Mouse (Mus musculus): ENCODE data around the gene Ska3. TPM values are rescaled to one million over a fixed set of nuclear protein-coding genes. Genes with fewer than 3 reads are reported as not detected.

Ska3 gene
- polyA plus RNA-seq, 1 experiment from 2014 or later: 36.3 TPM

- Histone ChIP-seq H3K4me1 (no peaks in the 10 kb centered on the region), H3K4me2 (replicated peaks) (no peak overlapping the region), H3K9me3 (no peaks in the 10 kb centered on the region), H3K36me3 (peaks cover 34% of the 10 kb centered on the region), H3K9ac (replicated peaks) (no peak overlapping the region), H3K4me3 (no peak overlapping the region), H3K27me3 (no peaks in the 10 kb centered on the region), H3K27ac (replicated peaks) (no peak overlapping the region)
- no peak for ATAC-seq (ENCODE audit: low FRiP score, low read depth)
- 93% methylated on average over 3 of the region's 3 CpGs for WGBS
Measured at GRCm38 (mm10) chr14:57844535-57844934, 18.6 kb upstream of the Ska3 start.

GRCm38 (mm10) chr14:57835157-57835556 is 9.2 kb upstream of the Ska3 start:
- H3K4me1 ChIP-seq: no peaks in the 10 kb centered on the region
- H3K9me3 ChIP-seq: no peaks in the 10 kb centered on the region
- H3K4me3 ChIP-seq: no peak overlapping the region
- no peaks in the 10 kb centered on the region for H3K27me3 ChIP-seq
- H3K36me3 ChIP-seq: peaks cover 46% of the 10 kb centered on the region
- WGBS: 94% methylated on average over 10 of the region's 10 CpGs
- H3K9ac ChIP-seq (replicated peaks): no peak overlapping the region
- no peak overlapping the region for H3K4me2 ChIP-seq (replicated peaks)
- no peak overlapping the region for H3K27ac ChIP-seq (replicated peaks)
- ATAC-seq (ENCODE audit: low FRiP score, low read depth): no peak

- no peak for ATAC-seq (ENCODE audit: low FRiP score, low read depth)
- H3K4me2 ChIP-seq (replicated peaks): no peak overlapping the region
- no peak overlapping the region for H3K27ac ChIP-seq (replicated peaks)
- 97% methylated on average over 2 of the region's 2 CpGs for WGBS
- no peaks in the 10 kb centered on the region for H3K27me3 ChIP-seq
- no peak overlapping the region for H3K9ac ChIP-seq (replicated peaks)
- no peaks in the 10 kb centered on the region for H3K9me3 ChIP-seq
- peaks cover 35% of the 10 kb centered on the region for H3K36me3 ChIP-seq
- H3K4me1 ChIP-seq: no peaks in the 10 kb centered on the region
- H3K4me3 ChIP-seq: no peak overlapping the region
Measured at GRCm38 (mm10) chr14:57833526-57833925, 7.5 kb upstream of the Ska3 start.

- Histone ChIP-seq H3K9me3 (no peaks in the 10 kb centered on the region), H3K4me2 (replicated peaks) (peak overlapping the region; percentile 70), H3K27ac (replicated peaks) (no peak overlapping the region), H3K36me3 (peaks cover 10% of the 10 kb centered on the region; the same call in 1 of the 2 replicates), H3K4me3 (peak overlapping the region; percentile 83), H3K4me1 (peaks cover 16% of the 10 kb centered on the region), H3K9ac (replicated peaks) (peak overlapping the region; percentile 86), H3K27me3 (no peaks in the 10 kb centered on the region)
- WGBS: 73% methylated on average over 1 of the region's 1 CpGs
- no peak for ATAC-seq (ENCODE audit: low FRiP score, low read depth)
Measured at GRCm38 (mm10) chr14:57827284-57827683, 1.3 kb upstream of the Ska3 start.

GRCm38 (mm10) chr14:57820839-57821238 is 5.1 kb downstream of the Ska3 start:
- Histone ChIP-seq H3K36me3 (peaks cover 57% of the 10 kb centered on the region), H3K4me1 (peaks cover 5% of the 10 kb centered on the region; the same call in 1 of the 2 replicates), H3K4me2 (replicated peaks) (no peak overlapping the region), H3K4me3 (no peak overlapping the region), H3K9ac (replicated peaks) (no peak overlapping the region), H3K27ac (replicated peaks) (no peak overlapping the region), H3K27me3 (no peaks in the 10 kb centered on the region), H3K9me3 (no peaks in the 10 kb centered on the region)
- 89% methylated on average over 4 of the region's 4 CpGs for WGBS
- ATAC-seq (ENCODE audit: low FRiP score, low read depth): no peak

GRCm38 (mm10) chr14:57811844-57812243 is 14.1 kb downstream of the Ska3 start:
- 97% methylated on average over 5 of the region's 5 CpGs for WGBS
- Histone ChIP-seq H3K9ac (replicated peaks) (no peak overlapping the region), H3K4me2 (replicated peaks) (no peak overlapping the region), H3K36me3 (peaks cover 74% of the 10 kb centered on the region), H3K4me1 (no peaks in the 10 kb centered on the region), H3K27me3 (no peaks in the 10 kb centered on the region), H3K9me3 (no peaks in the 10 kb centered on the region), H3K27ac (replicated peaks) (no peak overlapping the region), H3K4me3 (no peak overlapping the region)
- ATAC-seq (ENCODE audit: low FRiP score, low read depth): no peak

- WGBS: 95% methylated on average over 2 of the region's 2 CpGs
- peaks cover 76% of the 10 kb centered on the region for H3K36me3 ChIP-seq
Measured at GRCm38 (mm10) chr14:57810886-57811285, 15.1 kb downstream of the Ska3 start.

GRCm38 (mm10) chr14:57808558-57808957 is 17.4 kb downstream of the Ska3 start:
- ATAC-seq (ENCODE audit: low FRiP score, low read depth): no peak
- WGBS: 72% methylated on average over 5 of the region's 5 CpGs

More at GRCm38 (mm10) chr14:57810886-57811285, 15.1 kb downstream of the Ska3 start:
- ATAC-seq (ENCODE audit: low FRiP score, low read depth): no peak
- H3K27ac ChIP-seq (replicated peaks): no peak overlapping the region
- no peaks in the 10 kb centered on the region for H3K27me3 ChIP-seq
- no peak overlapping the region for H3K4me2 ChIP-seq (replicated peaks)
- no peak overlapping the region for H3K4me3 ChIP-seq
- H3K9me3 ChIP-seq: no peaks in the 10 kb centered on the region
- no peaks in the 10 kb centered on the region for H3K4me1 ChIP-seq
- no peak overlapping the region for H3K9ac ChIP-seq (replicated peaks)

GRCm38 (mm10) chr14:57803731-57804130 is 22.3 kb downstream of the Ska3 start:
- Histone ChIP-seq H3K4me2 (replicated peaks) (no peak overlapping the region), H3K36me3 (peaks cover 64% of the 10 kb centered on the region), H3K27ac (replicated peaks) (no peak overlapping the region), H3K9me3 (no peaks in the 10 kb centered on the region), H3K4me3 (no peak overlapping the region), H3K27me3 (no peaks in the 10 kb centered on the region), H3K4me1 (peaks cover 21% of the 10 kb centered on the region), H3K9ac (replicated peaks) (no peak overlapping the region)
- 89% methylated on average over 4 of the region's 4 CpGs for WGBS
- ATAC-seq (ENCODE audit: low FRiP score, low read depth): no peak

More at GRCm38 (mm10) chr14:57808558-57808957, 17.4 kb downstream of the Ska3 start:
- Histone ChIP-seq H3K4me1 (no peaks in the 10 kb centered on the region), H3K4me2 (replicated peaks) (no peak overlapping the region), H3K27ac (replicated peaks) (no peak overlapping the region), H3K36me3 (peaks cover 84% of the 10 kb centered on the region), H3K4me3 (no peak overlapping the region), H3K27me3 (no peaks in the 10 kb centered on the region), H3K9ac (replicated peaks) (no peak overlapping the region), H3K9me3 (no peaks in the 10 kb centered on the region)

GRCm38 (mm10) chr14:57797991-57798931 is 27.7 kb downstream of the Ska3 start, which contains the start of gene Sap18:
Sap18 (plus strand) TSS chr14:57798180.
- peaks cover 14% of the 10 kb centered on the region; the same call in 1 of the 2 replicates for H3K36me3 ChIP-seq
- peak within 1 kb of the TSS; percentile 89 for H3K9ac ChIP-seq (replicated peaks)
- no peaks in the 10 kb centered on the region for H3K9me3 ChIP-seq
- peak within 1 kb of the TSS; percentile 93 for H3K4me3 ChIP-seq
- no peaks in the 10 kb centered on the region for H3K27me3 ChIP-seq
- H3K4me1 ChIP-seq: peaks cover 21% of the 10 kb centered on the region
- ATAC-seq (ENCODE audit: low FRiP score, low read depth): peak; percentile 94
- H3K27ac ChIP-seq (replicated peaks): peak within 1 kb of the TSS; percentile 82
- under 1% methylated on average over 95 of the region's 99 CpGs for WGBS
- peak within 1 kb of the TSS; percentile 85 for H3K4me2 ChIP-seq (replicated peaks)

GRCm38 (mm10) chr14:57797551-57797950 is 28.4 kb downstream of the Ska3 start:
- 12% methylated on average over 7 of the region's 7 CpGs for WGBS
- Histone ChIP-seq H3K4me3 (peak overlapping the region; percentile 93), H3K27ac (replicated peaks) (peak overlapping the region; percentile 60; the same call in 1 of the 2 replicates), H3K27me3 (no peaks in the 10 kb centered on the region), H3K9ac (replicated peaks) (peak overlapping the region; percentile 35; the same call in 1 of the 2 replicates), H3K36me3 (peaks cover 8% of the 10 kb centered on the region; the same call in 1 of the 2 replicates), H3K9me3 (no peaks in the 10 kb centered on the region), H3K4me2 (replicated peaks) (peak overlapping the region; percentile 85), H3K4me1 (peaks cover 21% of the 10 kb centered on the region)
- peak; percentile 65 for ATAC-seq (ENCODE audit: low FRiP score, low read depth)

GRCm38 (mm10) chr14:57791171-57791570 is 34.8 kb downstream of the Ska3 start:
- H3K27me3 ChIP-seq: no peaks in the 10 kb centered on the region
- H3K4me3 ChIP-seq: no peak overlapping the region
- H3K9ac ChIP-seq (replicated peaks): no peak overlapping the region
- no peaks in the 10 kb centered on the region for H3K9me3 ChIP-seq
- H3K4me2 ChIP-seq (replicated peaks): no peak overlapping the region
- no peaks in the 10 kb centered on the region for H3K4me1 ChIP-seq
- no peaks in the 10 kb centered on the region for H3K36me3 ChIP-seq
- no peak for ATAC-seq (ENCODE audit: low FRiP score, low read depth)
- H3K27ac ChIP-seq (replicated peaks): no peak overlapping the region
- 87% methylated on average over 4 of the region's 4 CpGs for WGBS
